Mouse (Mus musculus) erythroblast, embryonic 14.5 days (primary cell): ENCODE data around the gene Igfbp6.

Experiments
- GATA1 ChIP-seq: IDR thresholded peaks from 2 replicates; pipeline ENCODE4 v1.6.1; 2012; ENCODE audit warnings: low read length, inconsistent platforms, mixed read lengths
- TAL1 ChIP-seq: IDR thresholded peaks from 3 replicates; pipeline ENCODE4 v1.6.1; 2012; ENCODE audit warnings: low read length, inconsistent platforms, mixed read lengths

DNA sequence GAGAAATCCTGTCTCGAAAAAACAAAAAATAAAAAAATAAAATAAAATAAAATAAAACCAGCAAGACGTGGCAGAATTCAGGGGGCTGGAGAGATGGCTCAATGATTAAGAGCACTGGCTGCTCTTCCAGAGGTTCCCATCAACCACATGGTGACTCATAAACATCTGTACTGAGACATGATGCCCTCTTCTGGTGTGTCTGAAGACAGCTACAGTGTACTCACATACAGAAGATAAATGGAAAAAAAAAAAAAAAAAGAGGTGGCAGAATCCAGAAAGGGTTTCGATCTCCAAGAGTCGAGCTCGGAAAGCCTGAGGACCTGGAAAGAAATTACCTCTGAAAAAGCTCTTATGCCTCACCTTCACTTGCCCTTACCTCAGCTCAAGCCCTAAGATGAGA lies 3.0 kb upstream of the Igfbp6 start:
- TF ChIP-seq GATA1: no peak
- no peak for TF ChIP-seq TAL1
